Mouse (Mus musculus) MEL-GATA-1-ER (cell line): ENCODE measurements around the gene Dbil5.
A peak's percentile ranks its signal among the peaks of the same experiment; 100 is the strongest.
"Not testable (repeated sequence)": the region's sequence is repeated elsewhere in the genome, so short reads cannot be mapped to it uniquely, and the experiment has no call there.

Source experiments
- DNase-seq: peaks from one replicate; pipeline ENCODE4 v3.0.0-alpha.2; 2012; ENCODE audit warnings: low read depth; ENCODE audit errors: extremely low read depth

The Dbil5 gene

GRCm38 (mm10) chr11:76217390-76217800 is at the start of gene Dbil5, which contains the start of gene Gemin4:
TSS of gene Dbil5 (plus strand) at chr11:76217608.
TSS of gene Gemin4 (minus strand) at chr11:76217664.
- DNase-seq: peak; percentile 93

- no peak for DNase-seq
Measured at GRCm38 (mm10) chr11:76168976-76169375, 48.4 kb upstream of the Dbil5 start.

- DNase-seq: no peak
Measured at GRCm38 (mm10) chr11:76170207-76170606, 47.2 kb upstream of the Dbil5 start.

DNA sequence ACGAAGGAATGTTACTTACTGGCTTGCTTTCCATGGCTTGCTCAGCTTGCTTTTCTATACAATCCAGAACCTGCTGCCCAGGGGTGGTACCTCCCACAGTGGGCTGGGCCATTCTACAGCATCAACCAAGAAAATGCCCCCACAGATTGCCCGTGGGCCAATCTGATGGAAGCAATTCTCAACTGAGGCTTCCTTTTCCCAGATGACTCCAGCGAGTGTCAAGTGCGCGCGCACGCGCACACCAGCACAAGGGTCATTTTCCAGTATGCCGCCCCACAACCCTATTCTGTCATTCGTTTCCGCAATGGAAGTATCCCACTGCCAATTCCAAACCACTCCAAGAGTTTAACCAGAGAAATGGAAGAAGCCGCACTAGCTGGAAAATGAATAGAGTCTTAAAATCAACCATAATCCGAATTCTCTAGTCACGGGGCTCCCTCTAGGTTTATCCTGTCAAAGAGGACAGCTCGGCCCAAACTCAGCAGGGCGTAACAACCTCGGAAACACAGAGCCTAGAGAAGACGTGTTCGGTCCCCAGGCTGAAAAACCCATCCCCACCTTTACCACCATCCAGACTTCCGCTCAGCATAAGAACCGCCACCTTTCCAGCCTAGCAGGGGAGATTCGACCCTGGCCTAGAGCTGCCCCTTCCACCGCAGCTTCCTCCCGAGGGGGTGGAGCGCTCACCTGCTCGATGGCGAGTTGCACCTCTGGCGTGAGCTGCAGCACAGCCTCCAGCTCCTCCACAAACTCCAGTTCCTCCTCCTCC is 38.5 kb upstream of the Dbil5 start:
- peak; percentile 56 for DNase-seq

DNA sequence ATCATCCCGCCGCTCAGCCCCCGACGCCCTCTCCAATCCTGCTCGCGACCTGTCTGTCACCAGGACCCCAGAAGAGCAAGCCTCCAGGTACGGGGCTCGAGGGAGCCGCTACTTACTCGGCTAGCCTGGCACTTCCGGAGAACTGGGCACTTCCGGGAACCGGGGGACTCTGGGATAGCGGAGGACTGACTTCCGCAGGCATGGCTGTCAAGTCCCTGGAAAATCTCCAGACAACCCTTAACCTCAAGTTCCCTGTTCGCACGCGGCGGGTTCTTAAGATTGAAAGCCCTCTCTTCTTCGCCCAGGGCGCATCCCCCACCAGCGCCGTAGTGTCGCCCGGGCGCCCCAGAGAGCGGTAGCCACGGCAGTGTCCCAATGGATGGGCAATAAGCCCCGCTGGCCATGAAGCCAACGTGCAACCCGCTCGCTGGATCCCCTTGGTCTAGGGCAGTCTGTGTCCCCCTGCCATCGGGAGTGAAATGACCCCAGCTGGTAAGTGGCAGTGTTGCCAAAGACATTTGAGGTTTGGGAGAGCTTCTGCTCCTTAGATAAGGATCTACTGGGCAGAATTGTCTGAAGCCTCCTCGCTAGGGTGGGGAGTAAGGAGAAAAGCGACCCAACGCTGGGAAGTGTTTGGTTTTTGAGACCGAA is 37.8 kb upstream of the Dbil5 start, which contains the start of the genes Vps53 and Fam57a:
Vps53 (minus strand) TSS at position 153 of the 651 bp plus-strand sequence.
Fam57a (plus strand) TSS at position 177 of the 651 bp plus-strand sequence.
- peak; percentile 81 for DNase-seq

- DNase-seq: no peak
Measured at GRCm38 (mm10) chr11:76180146-76180540, 37.3 kb upstream of the Dbil5 start.

- DNase-seq: no peak
Measured at GRCm38 (mm10) chr11:76183745-76184144, 33.7 kb upstream of the Dbil5 start.

GRCm38 (mm10) chr11:76186908-76187307 is 30.5 kb upstream of the Dbil5 start:
- no peak for DNase-seq

- DNase-seq: no peak
Measured at GRCm38 (mm10) chr11:76196275-76196976, 21.0 kb upstream of the Dbil5 start.

DNA sequence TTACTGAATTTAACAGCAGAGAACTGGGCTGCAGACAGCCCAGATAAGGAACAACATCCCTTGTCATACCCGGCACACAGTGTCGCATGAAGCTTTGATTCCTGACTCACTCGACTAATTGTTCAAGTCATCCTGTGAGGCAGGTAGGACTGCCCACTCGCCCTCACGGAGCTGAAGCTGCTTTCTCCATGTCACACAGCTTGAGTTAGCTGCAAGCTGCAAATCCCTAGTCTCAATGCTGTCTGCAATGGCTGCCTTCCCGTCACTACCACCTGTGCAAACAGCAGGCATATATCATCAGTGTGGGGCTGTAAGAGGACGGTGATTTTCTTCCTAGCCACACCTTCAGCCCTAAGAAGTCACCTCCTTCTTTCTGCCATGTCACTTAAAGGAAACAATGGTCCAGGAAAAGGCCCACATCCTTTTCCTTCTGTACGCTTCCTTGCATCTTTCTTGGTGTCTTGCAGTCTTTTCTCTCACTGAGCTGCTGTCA is 20.4 kb upstream of the Dbil5 start:
- no peak for DNase-seq

DNA sequence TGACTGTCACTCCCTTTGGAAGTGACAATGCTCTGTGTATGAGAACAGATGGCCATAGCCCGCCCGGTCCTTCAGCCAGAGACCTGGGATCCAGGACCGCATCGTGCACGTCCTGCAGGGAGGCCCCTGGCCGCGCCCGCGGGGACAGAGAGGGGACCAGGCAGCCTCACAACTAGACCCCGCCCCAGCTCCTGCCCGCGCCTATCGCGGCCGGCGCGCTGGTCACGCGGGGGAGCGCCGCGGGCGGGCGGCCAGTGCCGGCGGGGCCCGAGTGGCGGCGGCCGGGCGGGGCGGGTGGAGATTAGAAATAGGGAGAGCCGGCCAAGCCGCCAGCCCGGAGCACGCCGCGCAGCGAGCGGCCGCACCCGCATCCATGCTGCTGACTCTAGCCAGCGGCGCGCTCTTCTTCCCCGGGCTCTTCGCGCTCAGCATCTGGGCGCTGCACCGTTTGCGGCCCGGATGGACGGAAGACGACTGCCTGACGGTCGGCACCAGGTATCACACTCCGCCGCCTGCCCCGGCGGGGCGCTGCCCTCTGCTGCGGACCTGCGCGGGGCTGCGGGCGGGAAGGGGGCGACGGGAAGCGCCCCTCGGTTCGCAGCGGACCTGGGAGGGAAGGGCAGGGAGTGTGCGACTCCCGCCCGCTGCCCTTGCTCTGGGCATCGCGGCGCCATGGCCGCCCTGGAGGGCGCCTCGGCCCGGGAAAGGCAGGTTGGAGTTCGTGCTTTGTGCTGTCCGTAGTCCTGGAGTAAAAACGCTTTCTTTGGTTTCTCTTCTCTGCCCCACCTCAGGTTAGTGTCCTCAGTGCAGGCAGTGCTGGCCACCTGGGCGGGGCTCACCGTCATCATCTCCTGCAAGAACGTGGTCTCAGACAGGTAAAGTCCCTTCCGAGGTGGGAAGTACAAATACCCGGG is 15.4 kb upstream of the Dbil5 start:
- DNase-seq: no peak

GRCm38 (mm10) chr11:76206793-76207192 is 10.6 kb upstream of the Dbil5 start:
- no peak for DNase-seq

DNA sequence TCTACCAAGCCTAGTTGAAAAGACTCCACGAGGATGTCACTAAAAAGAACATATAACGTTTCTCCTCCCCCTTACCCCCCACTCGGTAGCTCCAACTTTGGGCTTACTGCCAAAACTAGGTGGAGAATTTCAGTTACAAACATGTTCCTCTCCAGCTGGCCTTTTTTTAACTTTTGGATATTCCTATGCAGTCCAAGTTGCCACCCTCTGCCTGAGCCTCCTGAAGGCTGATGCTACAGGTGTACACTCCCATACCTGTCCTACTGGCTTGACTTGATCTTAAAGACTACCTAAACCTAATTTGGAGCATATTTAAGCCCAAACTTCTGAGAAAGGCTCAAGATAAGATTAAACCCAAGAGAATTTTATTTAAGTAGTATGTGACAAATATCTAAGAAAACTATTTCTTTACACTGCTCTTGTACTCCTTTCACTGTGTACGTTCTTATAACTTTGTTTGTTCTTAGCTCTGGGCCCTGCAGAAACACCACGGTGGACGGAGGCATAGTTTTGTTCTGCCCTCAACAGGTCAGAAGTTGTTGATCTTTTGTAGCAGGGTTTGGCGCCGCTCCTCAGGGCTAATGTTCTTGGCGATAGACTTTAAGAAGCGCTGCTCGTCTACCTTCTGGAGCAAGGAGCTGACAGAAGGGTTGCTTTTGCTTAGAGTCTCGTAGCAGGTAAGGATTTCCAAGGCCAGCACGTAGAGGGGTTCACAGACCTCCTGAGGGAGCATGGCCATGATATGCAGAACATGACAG is 7.0 kb upstream of the Dbil5 start:
- DNase-seq: no peak

- not testable (repeated sequence) for DNase-seq
Measured at GRCm38 (mm10) chr11:76211595-76211994, 5.8 kb upstream of the Dbil5 start.

DNA sequence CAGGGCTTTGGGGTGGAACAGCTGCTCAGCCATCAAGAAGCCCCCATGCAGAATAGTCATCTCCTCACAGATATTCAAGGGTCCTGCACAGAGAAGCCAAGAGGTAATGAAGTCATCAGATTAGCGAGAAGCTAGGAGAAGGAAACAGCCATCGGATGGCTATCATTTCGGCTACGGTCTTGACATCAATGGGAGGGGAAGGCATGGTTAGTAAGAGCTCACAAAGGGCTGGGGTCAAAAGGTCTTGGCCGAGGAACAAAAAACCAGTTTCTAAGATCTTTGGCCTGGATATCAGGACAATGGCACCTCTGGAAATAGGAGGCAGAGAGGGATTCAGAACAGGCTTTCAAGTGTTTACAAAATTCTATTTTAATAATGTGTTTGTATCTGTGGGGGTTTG is 3.6 kb upstream of the Dbil5 start:
- no peak for DNase-seq

DNA sequence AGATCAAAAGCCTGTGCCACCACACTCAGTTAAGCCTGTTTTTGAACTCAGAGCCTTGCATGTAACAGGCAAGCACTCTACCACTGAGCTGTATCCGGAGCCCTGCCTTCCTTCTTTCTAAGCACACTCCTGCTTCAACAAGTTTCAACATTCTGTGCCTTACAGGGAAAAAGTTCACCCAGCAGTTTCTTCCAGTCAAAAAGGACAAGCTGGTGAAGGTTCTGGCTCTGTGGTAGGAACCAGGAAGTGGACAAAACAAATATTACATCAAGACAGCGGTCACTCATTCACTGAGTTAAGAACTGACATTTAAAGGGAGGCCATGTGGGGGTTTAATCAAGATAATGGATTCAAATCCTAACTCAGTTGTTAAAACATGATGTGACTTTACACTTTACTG is 2.4 kb upstream of the Dbil5 start:
- no peak for DNase-seq

DNA sequence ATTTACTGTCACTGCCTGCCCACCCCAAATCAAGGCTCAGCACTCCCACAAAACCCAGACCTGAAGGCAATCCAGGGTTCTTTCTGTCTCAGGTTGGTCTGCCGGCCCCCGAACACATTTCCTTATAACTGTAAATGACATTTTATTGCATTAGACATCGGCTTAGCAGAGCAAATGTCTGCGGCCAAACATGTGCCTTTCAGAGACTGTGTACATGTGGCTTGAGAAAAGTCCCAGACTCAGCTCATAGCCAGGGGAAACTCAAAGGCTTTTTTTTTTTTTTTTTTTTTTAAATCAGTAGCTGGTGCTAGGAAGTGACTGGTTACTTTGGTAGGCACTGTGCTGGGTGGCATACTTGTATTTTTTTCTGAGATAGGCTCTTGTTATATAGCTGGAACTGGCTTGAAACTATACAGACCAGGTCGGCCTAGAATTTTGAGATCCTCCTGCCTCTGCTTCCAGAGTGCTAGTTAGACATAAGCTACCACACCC is 1.3 kb upstream of the Dbil5 start:
- DNase-seq: peak; percentile 4

DNA sequence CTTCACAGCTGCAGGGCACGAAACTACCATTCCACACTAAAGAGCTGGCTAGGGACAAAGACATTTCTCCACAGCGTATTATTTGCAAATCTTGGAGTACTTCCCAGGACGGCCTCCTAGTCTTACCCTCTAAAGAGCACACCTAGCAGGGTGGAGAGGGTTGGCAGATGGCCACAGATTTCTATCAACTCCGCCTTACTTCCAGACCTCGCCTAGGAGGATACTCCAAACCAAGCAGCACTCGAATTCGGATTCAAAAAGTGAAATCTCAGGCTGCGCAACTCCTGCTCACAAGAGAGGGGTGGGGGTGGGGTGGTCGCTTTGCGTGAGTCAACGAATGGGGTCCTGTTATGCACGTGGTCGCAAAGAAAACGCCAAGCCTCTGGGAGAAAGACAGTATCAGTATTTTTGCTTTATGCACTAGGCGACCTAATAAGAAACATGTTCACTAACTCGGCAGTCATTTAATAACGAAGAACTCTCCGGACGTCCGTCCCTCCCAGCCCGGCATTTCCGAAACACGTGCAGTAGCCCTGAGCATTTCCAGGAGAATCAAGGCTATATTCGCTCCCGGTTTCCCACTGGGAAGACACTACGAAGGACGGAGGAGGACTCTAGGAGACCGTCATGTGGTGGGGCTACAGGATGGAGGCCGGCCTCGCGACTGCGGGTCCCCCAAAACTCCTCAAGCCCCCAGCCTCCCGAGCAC is 573 bp upstream of the Dbil5 start:
- DNase-seq: peak; percentile 28

GRCm38 (mm10) chr11:76224631-76225030 is 7.2 kb downstream of the Dbil5 start:
- no peak for DNase-seq
